Mouse (Mus musculus): Measurements from ENCODE around the gene Bpifb5.
"Not testable (repeated sequence)": the region's sequence is repeated elsewhere in the genome, so short reads cannot be mapped to it uniquely, and the experiment has no call there.

GRCm38 (mm10) chr2:154183061-154183460 lies 40.5 kb upstream of the Bpifb5 start:
- not testable (repeated sequence) for TF ChIP-seq POLR2A, CTCF (IDR thresholded peaks at IDR 0.05; ENCODE audit: extremely low read depth, insufficient read depth, low read length)
